Mouse (Mus musculus) cerebellum, postnatal 14 days (tissue): Measurements from ENCODE around the gene Ttll7.

ENCODE experiments used
- DNase-seq, 2 experiments: peaks; one replicate each; pipeline ENCODE4 v3.0.0; 2021; ENCODE audit warnings: mixed read lengths in 2 of 2

Ttll7 gene

GRCm38 (mm10) chr3:146914798-146915197 is 62.6 kb downstream of the Ttll7 start:
- peak; percentile 89 to 93 for DNase-seq

DNA sequence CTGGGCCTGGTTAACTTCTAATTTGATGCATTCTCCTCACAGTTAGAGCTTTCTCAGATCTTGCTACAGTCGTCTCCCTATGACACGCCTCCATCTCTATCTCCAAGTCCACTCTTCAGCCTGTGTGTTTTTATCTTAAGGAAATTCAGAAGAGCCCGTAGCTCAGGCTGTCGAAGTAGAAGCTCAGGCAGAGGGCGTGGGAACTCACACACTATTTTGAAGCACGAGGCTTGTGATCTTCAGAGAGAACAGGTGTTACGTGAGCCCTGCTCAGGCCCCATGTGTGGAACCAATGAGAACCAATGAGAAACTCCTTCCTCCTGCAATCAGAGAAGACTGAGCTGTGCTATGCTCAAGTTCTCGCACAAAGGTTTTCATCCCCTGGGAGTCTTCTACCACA is 65.7 kb downstream of the Ttll7 start:
- no peak for DNase-seq

- DNase-seq: peak; percentile 81 to 86
Observed at GRCm38 (mm10) chr3:146918323-146918722, 66.2 kb downstream of the Ttll7 start.

- DNase-seq: no peak
Observed at GRCm38 (mm10) chr3:146927311-146928015, 75.3 kb downstream of the Ttll7 start.

DNA sequence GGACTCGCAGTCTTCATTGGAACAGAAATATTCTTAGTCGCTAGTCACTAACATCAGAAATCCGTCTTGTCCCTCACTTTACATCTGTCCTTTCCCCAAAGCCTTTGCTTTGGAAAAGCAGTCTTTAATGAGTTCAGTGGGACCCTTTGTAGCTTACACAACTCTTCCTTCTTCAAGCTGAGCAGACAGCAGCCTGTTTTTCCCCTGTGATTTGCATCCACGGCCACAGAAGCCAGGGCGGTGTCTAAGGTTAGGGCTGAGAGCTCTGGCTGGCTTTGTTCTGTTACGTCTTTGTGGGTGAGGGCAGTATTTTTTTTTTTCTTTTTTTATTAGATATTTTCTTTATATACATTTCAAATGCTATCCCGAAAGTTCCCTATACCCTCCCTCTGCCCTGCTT is 76.0 kb downstream of the Ttll7 start:
- no peak for DNase-seq

- no peak for DNase-seq
Observed at GRCm38 (mm10) chr3:146929011-146929410, 76.8 kb downstream of the Ttll7 start.

GRCm38 (mm10) chr3:146931190-146931589 is 79.0 kb downstream of the Ttll7 start:
- no peak for DNase-seq

GRCm38 (mm10) chr3:146932506-146932905 is 80.3 kb downstream of the Ttll7 start:
- no peak for DNase-seq

GRCm38 (mm10) chr3:146936888-146937287 is 84.7 kb downstream of the Ttll7 start:
- DNase-seq: no peak

GRCm38 (mm10) chr3:146939391-146940250 is 87.5 kb downstream of the Ttll7 start:
- peak; percentile 42 to 62 for DNase-seq

DNA sequence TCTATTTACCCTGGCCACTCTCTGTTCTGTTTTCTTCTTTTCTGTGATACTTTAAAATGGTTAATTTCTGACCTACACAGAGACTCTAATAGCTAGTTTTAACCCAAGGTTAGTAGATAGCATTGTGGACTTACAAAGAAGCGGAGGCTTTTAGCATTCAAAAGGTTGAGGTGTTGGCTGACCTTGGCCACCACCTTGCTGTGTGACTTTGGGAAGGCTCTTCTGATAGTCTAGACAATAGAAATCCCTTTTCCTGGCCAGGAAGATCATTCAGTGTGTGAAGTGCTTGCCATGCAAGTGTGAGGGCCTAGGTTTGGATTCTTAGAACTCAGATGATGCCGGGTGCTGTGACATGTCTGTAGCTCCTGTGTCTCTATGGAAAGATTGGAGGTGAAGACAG is 90.9 kb downstream of the Ttll7 start:
- no peak for DNase-seq

- DNase-seq: no peak
Observed at GRCm38 (mm10) chr3:146945342-146945741, 93.2 kb downstream of the Ttll7 start.

GRCm38 (mm10) chr3:146945887-146946286 is 93.7 kb downstream of the Ttll7 start:
- DNase-seq: peak; percentile 82 to 85

DNA sequence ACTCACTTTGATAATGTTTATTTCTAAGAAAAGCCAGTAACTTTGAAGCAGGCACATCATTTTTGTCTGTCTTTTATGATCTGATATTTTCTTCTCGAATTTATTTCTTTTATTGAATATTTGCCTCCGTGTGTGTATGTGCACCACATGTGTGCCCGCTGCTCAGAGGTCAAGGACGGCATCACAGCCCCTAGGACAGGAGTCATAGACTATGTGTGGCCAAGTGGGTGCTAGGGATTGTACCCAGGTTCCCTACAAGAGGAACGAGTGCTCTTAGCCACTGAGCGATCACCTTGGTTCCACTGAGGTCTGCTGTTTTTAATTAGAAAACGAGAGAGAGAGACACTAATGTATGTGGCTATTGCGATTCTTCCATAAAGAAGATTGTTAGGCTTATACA is 94.5 kb downstream of the Ttll7 start:
- no peak for DNase-seq

DNA sequence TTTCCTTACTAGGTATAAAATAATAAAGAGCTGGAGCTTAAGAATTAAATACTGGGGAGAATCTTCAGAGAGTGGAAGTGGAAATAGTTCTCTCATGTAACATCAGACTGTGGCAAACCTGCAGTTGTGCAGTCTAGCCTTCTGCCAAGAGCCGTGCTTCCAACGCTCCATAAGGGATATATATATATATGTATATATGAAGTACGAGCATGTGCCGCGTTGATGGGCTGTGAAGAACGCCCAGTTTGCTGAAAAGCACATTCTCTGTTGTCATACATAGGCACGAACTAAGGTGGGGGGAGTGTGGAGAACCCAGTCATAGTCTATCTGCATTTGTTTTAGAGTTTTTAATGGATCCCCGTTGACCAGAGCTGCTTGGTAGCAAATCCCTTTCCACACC is 104.6 kb downstream of the Ttll7 start:
- no peak for DNase-seq

DNA sequence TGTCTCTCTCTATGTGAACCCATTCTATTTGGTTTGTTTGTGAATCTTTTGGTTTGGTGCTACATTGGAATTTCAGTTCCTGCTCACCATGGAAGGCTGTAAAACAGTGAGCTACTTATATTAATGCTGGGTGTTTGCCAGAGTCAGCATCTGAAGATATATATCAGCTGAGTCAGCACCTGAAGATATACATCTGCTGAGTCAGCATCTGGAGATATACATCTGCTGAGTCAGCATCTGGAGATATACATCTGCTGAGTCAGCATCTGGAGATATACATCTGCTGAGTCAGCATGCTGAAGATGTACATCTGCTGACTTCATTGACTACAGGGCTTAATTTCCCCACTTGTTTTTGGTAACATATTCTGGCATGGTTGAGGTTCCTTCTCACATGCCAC is 110.7 kb downstream of the Ttll7 start:
- DNase-seq: no peak

DNA sequence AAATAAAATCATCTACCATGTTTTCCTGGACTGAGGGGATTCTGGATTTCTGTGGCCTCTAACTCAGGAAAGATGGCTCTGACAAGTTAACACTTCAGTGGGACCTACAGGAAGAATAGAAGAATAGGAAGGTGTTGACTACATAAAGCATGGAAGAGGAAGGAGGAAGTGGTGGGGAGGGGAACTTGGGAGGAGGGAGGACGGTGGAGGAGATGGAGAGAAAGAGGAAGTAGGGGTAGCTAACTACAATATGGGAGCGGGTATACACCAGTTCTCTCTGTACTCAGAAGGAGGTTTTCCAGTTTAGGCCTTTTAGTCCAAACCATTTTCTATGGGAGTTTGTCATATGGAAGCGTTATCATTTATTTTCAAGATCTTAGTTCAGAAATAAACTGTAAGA is 112.2 kb downstream of the Ttll7 start:
- DNase-seq: no peak

DNA sequence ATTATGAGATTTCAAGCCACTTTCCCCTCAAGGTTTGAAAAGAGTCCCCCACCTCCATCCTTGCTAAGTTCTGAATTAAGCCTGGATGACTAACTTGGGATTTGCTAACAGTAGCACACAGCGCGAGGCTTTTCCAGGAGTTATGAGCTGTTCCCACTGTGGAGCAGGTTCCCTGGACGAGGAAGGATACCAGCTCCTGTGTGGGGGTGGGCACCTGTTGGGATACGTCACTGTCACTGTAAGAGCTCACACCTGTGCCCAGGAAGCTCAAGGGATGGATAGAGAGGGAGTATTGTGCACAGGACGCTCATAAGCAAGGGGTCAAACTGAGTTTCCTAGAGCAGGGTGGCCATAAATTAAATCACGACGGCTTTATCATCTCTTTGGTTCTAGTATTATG is 115.1 kb downstream of the Ttll7 start:
- DNase-seq: no peak

DNA sequence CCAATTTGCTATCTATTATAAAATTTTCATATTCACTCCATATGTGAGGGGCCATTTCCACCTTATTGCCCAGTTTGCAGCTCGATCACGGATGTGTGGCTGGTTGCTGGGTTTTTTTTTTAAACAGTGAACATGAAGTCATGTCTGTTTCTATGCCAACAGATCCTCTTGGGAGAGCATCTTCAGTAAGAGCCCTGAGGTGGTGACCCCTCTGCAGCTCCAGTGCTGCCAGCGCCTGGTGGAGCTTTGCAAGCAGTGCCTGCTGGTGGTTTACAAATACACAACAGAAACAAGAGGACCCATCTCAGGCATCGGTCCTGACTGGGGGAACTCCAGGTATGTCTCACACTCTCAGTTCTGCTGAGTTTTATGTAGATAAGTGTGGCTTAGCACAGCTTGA is 115.7 kb downstream of the Ttll7 start:
- DNase-seq: no peak

DNA sequence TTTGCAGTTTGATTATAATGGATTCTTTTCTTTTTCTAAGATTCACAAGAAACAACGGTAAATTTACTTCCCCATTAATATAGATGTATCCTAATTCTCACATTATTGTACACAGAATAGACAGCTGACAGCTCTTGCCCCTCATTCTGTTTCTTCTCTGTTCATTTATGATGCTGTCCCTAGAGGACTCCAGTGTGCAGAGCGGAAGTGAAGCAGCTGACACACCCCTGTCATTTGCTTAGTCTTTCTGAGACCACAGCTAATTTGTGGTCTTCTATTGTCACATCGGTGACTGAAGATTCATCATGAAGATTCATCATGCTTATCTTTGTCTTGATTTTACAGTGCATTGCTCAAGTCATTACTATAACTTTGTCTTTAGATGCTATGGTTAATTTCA is 126.1 kb downstream of the Ttll7 start:
- no peak for DNase-seq

DNA sequence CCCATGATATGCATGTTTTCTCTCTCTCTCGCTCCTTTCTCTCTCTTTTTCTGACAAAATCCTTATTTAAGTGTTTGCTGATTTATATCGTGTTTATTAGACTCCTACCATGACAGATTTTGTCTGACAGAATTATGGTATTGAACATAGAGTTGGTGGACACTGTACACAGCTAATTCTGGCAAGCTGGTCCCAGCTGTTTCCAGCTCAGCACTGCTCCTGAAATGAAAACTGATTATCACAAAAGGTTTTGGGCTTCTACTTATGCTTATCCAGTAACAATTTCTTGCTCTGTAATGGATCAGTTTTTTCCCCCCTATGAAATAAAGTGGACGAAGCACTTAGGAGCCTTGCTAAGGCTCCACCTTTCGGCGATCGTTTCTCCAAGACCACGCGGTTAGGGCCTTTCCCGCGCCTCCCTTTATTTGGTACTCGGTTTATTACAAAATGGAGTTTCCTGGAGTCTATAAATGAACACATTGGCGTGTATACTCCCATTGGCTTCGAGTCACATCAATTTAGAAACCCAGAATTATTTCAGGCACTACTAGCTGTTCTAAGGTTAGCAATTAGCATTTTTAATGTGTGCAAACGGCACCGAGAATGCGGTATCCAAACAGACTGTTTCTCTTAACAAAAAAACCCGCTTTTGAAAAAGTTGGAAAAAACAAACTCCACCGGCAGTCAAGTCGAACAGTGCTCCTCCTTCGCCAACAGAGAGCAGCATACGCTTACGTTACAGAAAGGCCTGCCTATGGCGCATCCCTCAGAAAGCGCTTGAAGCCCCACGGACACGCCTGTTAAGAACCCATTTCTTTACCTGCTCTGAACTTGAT is 141.9 kb downstream of the Ttll7 start:
- DNase-seq: peak; percentile 61 to 68

DNA sequence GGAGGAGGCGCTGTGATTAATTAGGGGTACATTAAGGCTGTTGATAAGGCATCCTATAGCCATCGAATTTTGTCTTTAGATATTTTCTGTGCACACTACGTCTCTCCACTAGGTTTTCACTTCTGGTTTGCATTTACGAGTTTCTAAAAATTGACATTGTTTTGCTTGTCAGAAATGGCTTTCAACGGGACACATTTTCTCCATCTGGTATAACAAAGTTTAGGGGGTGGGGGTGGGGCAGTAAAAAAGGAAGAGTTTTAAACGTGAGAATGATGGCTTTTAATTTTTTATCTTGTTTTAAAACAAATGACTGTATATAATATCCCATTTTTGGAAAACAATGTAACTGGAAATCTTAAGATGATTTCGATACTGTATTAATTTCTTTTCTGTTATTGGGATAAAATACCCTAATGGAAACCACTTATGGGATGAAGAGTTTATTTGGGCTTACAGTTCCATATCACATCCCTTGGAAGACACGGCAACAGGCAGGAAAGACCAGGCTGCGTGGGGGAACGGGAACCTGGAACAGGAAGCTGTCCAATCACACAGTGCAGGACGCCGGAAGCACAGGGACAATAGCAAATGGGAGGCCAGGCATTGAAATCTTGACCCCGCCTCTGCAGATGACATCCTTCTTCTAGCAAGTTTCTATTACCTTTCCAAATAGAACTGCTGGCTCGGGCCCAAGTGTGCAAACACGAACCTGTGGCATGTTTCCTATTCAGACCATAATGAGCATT is 142.7 kb downstream of the Ttll7 start:
- peak in 1 of 2 experiments; percentile 14 for DNase-seq

- no peak for DNase-seq
Observed at GRCm38 (mm10) chr3:146999148-146999547, 147.0 kb downstream of the Ttll7 start.
